ENCODE assay signal across 11 mouse cellular contexts in the genomic region with DNA sequence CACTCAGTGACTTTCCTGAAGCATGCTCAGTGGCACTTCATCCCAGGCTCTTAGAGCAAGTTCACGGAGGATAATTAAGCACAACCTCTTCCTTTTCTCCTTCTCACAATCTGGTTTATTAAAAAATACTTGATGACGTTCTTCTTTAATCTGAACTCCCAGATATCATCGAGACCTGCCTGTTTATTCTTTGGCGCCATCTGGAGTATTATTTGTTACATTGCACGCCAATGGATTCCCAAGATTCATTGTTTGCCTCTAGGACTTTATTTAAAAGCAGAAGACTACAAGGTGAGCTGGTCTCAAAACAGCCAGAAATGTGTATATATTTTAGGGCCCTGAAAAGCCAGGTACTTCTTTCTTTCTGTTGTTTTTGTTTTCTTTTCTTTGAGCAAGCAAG.
A peak's percentile ranks its signal among the peaks of the same experiment; 100 is the strongest.
DNase-seq lines count a peak whose midpoint lies in the region; ATAC-seq lines count a peak whose summit lies in the region.
"Had no signal": no experiment of that assay in that cellular context is flagged by ENCODE, and none has a peak within 500 bp of the region (broad histone marks: within the 10 kb centered on the region; RNA-seq: fewer than 3 reads in every experiment).

No protein-coding gene starts in this region.

- no peak for ATAC-seq in midbrain, embryonic 14.5 days (ENCODE audit: low FRiP score, low TSS enrichment)
- no peak for ATAC-seq in midbrain, embryonic 11.5 days (ENCODE audit: low FRiP score)
- no peak for ATAC-seq in midbrain, embryonic 16.5 days

- H3K27me3 ChIP-seq in midbrain, embryonic 14.5 days (ENCODE audit: control insufficient read depth, insufficient read depth, low read length), result no peaks in the 10 kb centered on the region
- H3K27me3 ChIP-seq in midbrain, embryonic 11.5 days (ENCODE audit: control insufficient read depth, insufficient read depth, low read length), result no peaks in the 10 kb centered on the region
- no peaks in the 10 kb centered on the region for H3K27me3 ChIP-seq in splenic B cell, adult 2 months (ENCODE audit: control insufficient read depth, insufficient read depth, low read length, poor library complexity, severe bottlenecking)
- H3K27me3 ChIP-seq in midbrain, embryonic 16.5 days (ENCODE audit: control insufficient read depth, insufficient read depth, low read depth, low read length), result no peaks in the 10 kb centered on the region
- H3K27me3 ChIP-seq: limb, embryonic 15.5 days; neural tube, embryonic 12.5 days had no signal

- no peak overlapping the region for H3K4me3 ChIP-seq in midbrain, embryonic 14.5 days (replicated peaks; ENCODE audit: low read depth, low read length)
- H3K4me3 ChIP-seq in midbrain, embryonic 11.5 days (ENCODE audit: low read depth, low read length), result no peak overlapping the region
- H3K4me3 ChIP-seq in midbrain, embryonic 16.5 days (ENCODE audit: low read depth, low read length), result no peak overlapping the region
- H3K4me3 ChIP-seq: limb, embryonic 15.5 days; neural tube, embryonic 12.5 days had no signal

- WGBS in midbrain, embryonic 14.5 days, result 58% methylated on average over 5 of the region's 5 CpGs
- 73% methylated on average over 5 of the region's 5 CpGs for WGBS in midbrain, embryonic 11.5 days
- WGBS in midbrain, embryonic 16.5 days, result 55% methylated on average over 5 of the region's 5 CpGs

- H3K4me2 ChIP-seq in midbrain, embryonic 14.5 days (ENCODE audit: low read length), result no peak overlapping the region
- no peak overlapping the region for H3K4me2 ChIP-seq in midbrain, embryonic 11.5 days
- no peak overlapping the region for H3K4me2 ChIP-seq in midbrain, embryonic 16.5 days (ENCODE audit: low read length)
- H3K4me2 ChIP-seq: limb, embryonic 15.5 days; neural tube, embryonic 12.5 days had no signal

- no peaks in the 10 kb centered on the region for H3K4me1 ChIP-seq in midbrain, embryonic 14.5 days (ENCODE audit: control insufficient read depth, insufficient read depth, low read length)
- no peaks in the 10 kb centered on the region for H3K4me1 ChIP-seq in midbrain, embryonic 11.5 days (ENCODE audit: control insufficient read depth, insufficient read depth, low read length)
- no peaks in the 10 kb centered on the region for H3K4me1 ChIP-seq in midbrain, embryonic 16.5 days (ENCODE audit: control insufficient read depth, insufficient read depth, low read length)
- H3K4me1 ChIP-seq: limb, embryonic 15.5 days; neural tube, embryonic 12.5 days had no signal

- DNase-seq in heart, adult 11 months, result peak; percentile 42
- no peak for DNase-seq in heart, postnatal 14 days
- DNase-seq in midbrain, embryonic 14.5 days, result peak; percentile 74
- no peak for DNase-seq in midbrain, embryonic 11.5 days (ENCODE audit: low spot score, missing footprints)
- peak; percentile 52 for DNase-seq in brain, adult 2 months (ENCODE audit: low read depth, low spot score)
- DNase-seq in splenic B cell, adult 2 months (ENCODE audit: low read depth, low spot score), result peak; percentile 50
- DNase-seq in gastrocnemius, postnatal 25 days, result no peak
- DNase-seq: kidney, adult 18-20 months had no signal

- intact Hi-C loops in heart, postnatal 14 days (cut with DNase I), result loop anchor here (5.0 kb wide), 1 partner anchor 248 kb away; no protein-coding TSS in a partner anchor

- H3K9me3 ChIP-seq in midbrain, embryonic 14.5 days (ENCODE audit: control insufficient read depth, low read length), result no peaks in the 10 kb centered on the region
- H3K9me3 ChIP-seq in midbrain, embryonic 11.5 days (ENCODE audit: control insufficient read depth, low read length), result no peaks in the 10 kb centered on the region; the same call in 1 of the 2 replicates
- H3K9me3 ChIP-seq in midbrain, embryonic 16.5 days (replicated peaks; ENCODE audit: control insufficient read depth, low read length, poor library complexity, severe bottlenecking), result no peaks in the 10 kb centered on the region
- H3K9me3 ChIP-seq: limb, embryonic 15.5 days had no signal

- H3K27ac ChIP-seq in midbrain, embryonic 14.5 days (replicated peaks; ENCODE audit: low read depth, low read length), result no peak overlapping the region
- H3K27ac ChIP-seq in midbrain, embryonic 11.5 days (ENCODE audit: low read depth, low read length), result no peak overlapping the region
- H3K27ac ChIP-seq in midbrain, embryonic 16.5 days (ENCODE audit: low read length), result no peak overlapping the region
- H3K27ac ChIP-seq: limb, embryonic 15.5 days; neural tube, embryonic 12.5 days had no signal

- H3K9ac ChIP-seq in midbrain, embryonic 14.5 days (replicated peaks; ENCODE audit: low read length), result no peak overlapping the region
- no peak overlapping the region for H3K9ac ChIP-seq in midbrain, embryonic 11.5 days (ENCODE audit: low read length)
- no peak overlapping the region for H3K9ac ChIP-seq in midbrain, embryonic 16.5 days (ENCODE audit: low read depth, low read length)
- H3K9ac ChIP-seq: limb, embryonic 15.5 days; neural tube, embryonic 12.5 days had no signal

- peaks cover 66% of the 10 kb centered on the region for H3K36me3 ChIP-seq in midbrain, embryonic 14.5 days (ENCODE audit: control insufficient read depth, insufficient read depth, low read length)
- H3K36me3 ChIP-seq in midbrain, embryonic 11.5 days (ENCODE audit: control insufficient read depth, insufficient read depth, low read length), result peaks cover 36% of the 10 kb centered on the region
- peaks cover 21% of the 10 kb centered on the region for H3K36me3 ChIP-seq in splenic B cell, adult 2 months (ENCODE audit: control insufficient read depth, insufficient read depth, low read length, poor library complexity, severe bottlenecking)
- peaks cover 31% of the 10 kb centered on the region for H3K36me3 ChIP-seq in midbrain, embryonic 16.5 days (ENCODE audit: control insufficient read depth, insufficient read depth, low read length)

Comparison
In these comparisons a context has a peak if more than half of its experiments do, and no peak if none do; other contexts are left out.
1. DNase-seq: peak in heart, adult 11 months (single experiment), midbrain, embryonic 14.5 days (single experiment), brain, adult 2 months (single experiment) and splenic B cell, adult 2 months (single experiment); none in heart, postnatal 14 days (0 of 2), midbrain, embryonic 11.5 days (single experiment) and gastrocnemius, postnatal 25 days (single experiment).